Mouse (Mus musculus): ENCODE measurements around the gene Cyp4a29. TPM values are rescaled to one million over a fixed set of nuclear protein-coding genes. Genes with fewer than 3 reads are reported as not detected.
"Not testable (repeated sequence)": the region's sequence is repeated elsewhere in the genome, so short reads cannot be mapped to it uniquely, and the experiment has no call there.

Cyp4a29 gene
- not detected in 2 replicates for polyA plus RNA-seq (2012; rRNA removed)

DNA sequence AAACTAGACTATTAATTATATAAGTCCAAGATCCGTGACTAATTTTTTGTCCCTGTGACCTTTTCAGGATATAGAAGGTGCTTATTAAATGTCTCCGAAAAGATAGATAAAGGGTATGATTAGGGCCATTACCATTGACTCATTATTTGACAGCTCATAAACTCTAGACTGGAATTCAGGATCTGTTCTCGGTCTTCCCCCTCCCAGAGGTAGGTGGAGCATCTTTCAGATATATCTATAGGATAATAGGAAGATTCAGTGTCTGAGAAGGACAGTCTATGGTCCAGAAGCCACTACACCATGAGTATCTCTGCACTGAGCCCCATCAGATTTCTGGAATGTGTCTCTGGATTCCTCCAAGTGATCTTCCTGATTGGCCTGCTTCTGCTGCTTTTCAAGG lies at the start of gene Cyp4a29:
Gene Cyp4a29 (plus strand): TSS at position 301 of the 400 bp plus-strand sequence.
- DNase-seq (ENCODE audit: extremely low spot score in 1 of 2, low spot score in 1 of 2) = no peak

DNA sequence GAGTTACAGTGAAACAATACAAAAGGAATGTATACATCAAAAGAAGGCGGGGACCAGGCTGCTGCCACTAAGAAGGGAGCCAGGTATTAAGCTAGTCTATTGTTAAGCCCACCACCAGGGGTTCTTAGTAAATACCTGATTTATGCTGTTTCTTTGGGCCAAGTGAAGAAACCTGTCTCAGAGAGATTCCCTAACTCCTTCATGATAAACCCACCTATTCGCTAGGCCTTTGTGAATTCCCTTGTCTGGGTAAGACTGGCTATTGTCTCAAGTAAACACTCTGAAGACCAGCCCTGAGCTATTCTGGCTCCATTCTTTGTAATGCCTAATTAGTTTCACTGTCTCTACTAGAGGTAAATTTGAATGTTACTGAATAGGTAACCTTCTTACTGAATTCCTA lies 9.0 kb upstream of the Cyp4a29 start:
- DNase-seq (ENCODE audit: extremely low spot score in 1 of 2, low spot score in 1 of 2) = not testable (repeated sequence)

DNA sequence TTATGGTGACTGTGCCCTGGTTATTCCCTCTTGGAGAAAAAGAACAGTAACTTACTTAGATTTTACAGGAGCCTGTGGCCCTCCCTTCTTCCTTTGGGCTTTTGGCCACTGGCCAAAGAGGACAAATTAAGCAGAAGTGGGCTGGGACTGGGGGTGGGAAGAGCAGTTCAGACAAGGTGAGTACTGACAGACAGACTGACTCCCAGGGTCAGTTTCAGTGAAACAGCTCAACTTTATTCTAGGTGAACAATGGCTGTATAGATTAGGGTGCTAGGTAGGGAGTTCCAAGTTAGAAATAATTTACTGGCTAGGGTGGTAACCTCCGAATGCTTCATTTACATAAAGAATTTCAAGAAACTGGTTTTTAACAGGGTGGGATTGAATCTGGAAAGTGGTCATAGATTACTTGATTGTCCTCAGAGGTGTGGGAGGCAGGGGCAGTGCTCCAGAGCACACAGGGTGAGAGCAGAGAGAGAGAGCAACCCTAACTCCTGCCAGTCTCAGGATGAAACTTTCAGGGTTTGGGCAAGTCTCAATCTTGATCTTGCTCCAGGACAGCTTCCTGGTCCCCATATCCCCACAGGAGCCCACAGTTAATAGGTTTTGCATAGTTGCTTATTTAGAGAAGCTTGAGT lies 5.3 kb upstream of the Cyp4a29 start:
- DNase-seq (ENCODE audit: extremely low spot score in 1 of 2, low spot score in 1 of 2) = no peak

DNA sequence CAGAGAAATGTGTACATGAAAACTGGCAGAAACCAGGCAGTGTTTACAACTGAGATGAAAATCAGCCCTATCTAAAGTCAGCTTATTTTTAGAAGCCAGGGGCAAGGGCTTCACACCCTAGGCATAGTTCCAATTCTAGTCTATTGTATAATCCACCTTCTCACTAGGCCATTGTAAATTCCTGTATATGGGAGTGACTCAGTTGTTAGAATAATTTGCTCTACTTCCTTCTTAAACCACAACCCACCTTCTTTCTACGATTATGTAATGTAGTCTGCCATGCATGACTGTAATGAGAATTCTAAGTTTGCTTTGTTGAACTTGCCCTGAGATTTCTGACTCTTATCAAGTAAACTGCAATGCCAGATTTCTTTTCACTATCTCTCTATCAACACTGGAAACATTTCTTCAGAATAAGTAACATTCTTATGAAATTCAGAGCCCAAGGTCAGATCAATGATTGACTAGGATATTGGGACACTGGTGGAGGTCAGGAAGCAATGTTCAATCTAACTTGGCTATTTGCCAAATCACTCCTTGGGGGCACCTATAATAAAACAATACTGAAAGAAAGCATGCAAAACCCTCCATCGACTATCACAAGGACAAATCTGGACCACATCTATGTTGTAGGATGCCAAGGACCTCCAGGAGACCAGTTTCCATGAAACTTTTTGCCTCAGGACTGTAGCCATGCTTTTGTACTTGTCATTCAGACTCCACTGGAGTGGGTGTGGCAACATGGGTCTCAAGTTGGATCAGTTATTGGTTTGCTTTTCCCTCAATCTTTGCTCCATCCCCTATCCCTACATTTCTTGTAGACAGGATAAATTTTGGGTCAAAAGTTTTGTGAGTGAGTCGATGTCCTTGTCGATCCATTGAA lies 23.0 kb downstream of the Cyp4a29 start:
- DNase-seq (ENCODE audit: extremely low spot score in 1 of 2, low spot score in 1 of 2) = not testable (repeated sequence)

DNA sequence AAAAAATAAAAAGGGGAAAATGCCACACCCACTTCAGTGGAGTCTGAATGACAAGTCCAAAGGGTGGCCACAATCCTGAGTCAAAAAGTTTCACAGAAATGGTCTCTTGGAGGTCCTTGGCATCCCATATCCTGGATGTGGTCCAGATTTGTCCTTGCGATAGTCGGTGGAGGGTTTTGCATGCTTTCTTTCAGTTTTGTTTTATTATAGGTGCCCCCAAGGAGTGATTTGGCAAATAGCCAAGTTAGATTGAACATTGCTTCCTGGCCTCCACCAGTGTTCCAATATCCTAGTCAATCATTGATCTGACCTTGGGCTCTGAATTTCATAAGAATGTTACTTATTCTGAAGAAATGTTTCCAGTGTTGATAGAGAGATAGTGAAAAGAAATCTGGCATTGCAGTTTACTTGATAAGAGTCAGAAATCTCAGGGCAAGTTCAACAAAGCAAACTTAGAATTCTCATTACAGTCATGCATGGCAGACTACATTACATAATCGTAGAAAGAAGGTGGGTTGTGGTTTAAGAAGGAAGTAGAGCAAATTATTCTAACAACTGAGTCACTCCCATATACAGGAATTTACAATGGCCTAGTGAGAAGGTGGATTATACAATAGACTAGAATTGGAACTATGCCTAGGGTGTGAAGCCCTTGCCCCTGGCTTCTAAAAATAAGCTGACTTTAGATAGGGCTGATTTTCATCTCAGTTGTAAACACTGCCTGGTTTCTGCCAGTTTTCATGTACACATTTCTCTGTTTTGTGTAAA lies 36.5 kb downstream of the Cyp4a29 start:
- not testable (repeated sequence) for DNase-seq (ENCODE audit: extremely low spot score in 1 of 2, low spot score in 1 of 2)

DNA sequence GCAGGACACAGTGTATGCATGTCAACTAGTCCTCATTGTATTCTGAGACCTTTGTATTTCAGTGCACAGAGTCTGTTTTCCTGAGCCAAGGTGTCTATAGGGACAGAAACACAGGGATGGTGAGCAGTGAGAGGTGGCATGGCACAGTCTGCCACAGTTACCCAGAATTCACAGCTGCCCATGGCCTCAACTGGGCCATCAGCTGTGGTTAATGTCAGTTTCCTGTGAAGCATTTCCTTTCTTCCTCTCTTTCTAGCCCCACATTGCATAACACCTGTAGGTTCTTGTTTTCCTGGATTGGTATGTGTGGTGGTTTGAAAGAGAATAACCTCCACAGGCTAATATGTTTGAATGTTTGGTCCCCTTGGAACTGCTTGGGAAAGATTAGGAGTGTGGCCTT lies 38.5 kb downstream of the Cyp4a29 start:
- no peak for DNase-seq (ENCODE audit: extremely low spot score in 1 of 2, low spot score in 1 of 2)

DNA sequence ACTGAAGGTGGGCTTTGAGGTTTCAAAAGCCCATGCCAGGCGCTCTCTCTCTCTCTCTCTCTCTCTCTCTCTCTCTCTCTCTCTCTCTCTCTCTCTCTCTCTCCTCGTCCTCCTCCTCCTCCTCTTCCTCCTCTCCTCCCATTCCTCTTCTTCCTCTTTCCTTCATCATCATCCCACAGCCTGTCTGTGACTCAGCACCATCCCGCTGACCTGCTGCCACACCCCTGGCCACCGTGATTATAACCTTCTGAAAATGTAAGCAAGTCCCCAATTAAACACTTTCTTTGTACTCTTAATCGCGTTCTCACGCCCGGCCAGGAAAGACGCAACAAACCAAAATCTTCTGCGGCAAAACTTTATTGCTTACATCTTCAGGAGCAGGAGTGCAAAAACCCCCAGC lies 38.9 kb downstream of the Cyp4a29 start:
- not testable (repeated sequence) for DNase-seq (ENCODE audit: extremely low spot score in 1 of 2, low spot score in 1 of 2)

DNA sequence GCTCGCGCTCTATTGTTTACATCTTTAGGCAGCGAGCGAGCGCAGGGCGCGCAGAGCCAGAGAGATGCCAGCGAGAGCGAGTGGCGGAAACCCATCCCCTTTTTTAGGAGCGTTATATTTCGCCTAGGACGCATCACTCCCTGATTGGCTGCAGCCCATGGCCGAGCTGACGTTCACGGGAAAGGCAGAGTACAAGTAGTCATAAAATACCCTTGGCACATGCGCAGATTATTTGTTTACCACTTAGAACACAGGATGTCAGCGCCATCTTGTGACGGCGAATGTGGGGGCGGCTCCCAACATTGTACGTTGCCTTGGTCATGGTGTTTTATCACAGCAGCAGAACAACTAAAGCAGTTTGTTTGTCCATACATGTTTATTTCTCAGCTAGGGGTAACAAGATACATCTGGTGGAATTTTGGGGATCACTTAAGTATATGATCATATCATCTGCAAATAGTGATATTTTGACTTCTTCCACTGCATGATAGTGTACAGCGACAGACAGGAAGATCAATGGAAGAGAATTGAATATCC lies 39.4 kb downstream of the Cyp4a29 start:
- not testable (repeated sequence) for DNase-seq (ENCODE audit: extremely low spot score in 1 of 2, low spot score in 1 of 2)

DNA sequence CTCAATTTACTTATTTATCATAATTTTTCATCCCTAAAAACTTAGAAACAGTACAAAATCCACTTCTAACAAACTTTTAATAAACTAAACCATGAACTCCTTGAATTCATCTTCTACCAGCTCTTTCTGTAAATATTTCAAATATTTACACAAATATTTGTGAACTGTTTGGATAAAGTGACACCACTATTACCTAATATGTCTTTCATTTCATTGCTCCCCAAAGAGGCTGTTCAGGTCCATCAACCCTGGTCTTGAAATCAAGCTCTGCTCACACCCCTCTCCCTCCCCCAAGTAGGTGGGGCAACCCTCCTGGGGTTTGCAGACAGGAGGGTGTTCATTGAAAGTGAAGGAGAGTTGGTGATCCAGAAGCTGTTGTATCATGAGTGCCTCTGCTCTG lies 56.9 kb downstream of the Cyp4a29 start, which contains the start of gene Cyp4a12a:
Gene Cyp4a12a (plus strand): TSS at position 301 of the 400 bp plus-strand sequence.
- DNase-seq (ENCODE audit: extremely low spot score in 1 of 2, low spot score in 1 of 2) = not testable (repeated sequence)

Other genes with a start within 250 kb of the Cyp4a29 start
- gene Stil, start 241.9 kb upstream of the Cyp4a29 start, polyA plus RNA-seq (2012; rRNA removed) = 0.53 and 0.80 TPM in 2 replicates
- gene Tal1, start 185.7 kb upstream of the Cyp4a29 start, polyA plus RNA-seq (2012; rRNA removed) = 1.4 and 1.6 TPM in 2 replicates
- gene Pdzk1ip1, start 153.4 kb upstream of the Cyp4a29 start, polyA plus RNA-seq (2012; rRNA removed) = 0.97 and 1.00 TPM in 2 replicates
- 9.4 and 12.0 TPM in 2 replicates for gene Cyp4x1, start 107.8 kb upstream of the Cyp4a29 start, polyA plus RNA-seq (2012; rRNA removed)
- gene Cyp4a12a, start 57.0 kb downstream of the Cyp4a29 start, polyA plus RNA-seq (2012; rRNA removed) = not detected in 2 replicates
- 0.14 and 0.19 TPM in 2 replicates for gene Cyp4a12b, start 169.5 kb downstream of the Cyp4a29 start, polyA plus RNA-seq (2012; rRNA removed)
- not detected in 2 replicates for gene Cyp4a30b, start 210.5 kb downstream of the Cyp4a29 start, polyA plus RNA-seq (2012; rRNA removed)